Mouse (Mus musculus) liver, postnatal 0 days (tissue): ENCODE data around the gene Mgat3.

ENCODE experiments used
- CTCF ChIP-seq: sonication (generic); IDR thresholded peaks from 2 replicates; pipeline ENCODE4 v1.5.1; 2016; ENCODE audit warnings: antibody characterized with exemption, low read depth
- EP300 ChIP-seq: IDR thresholded peaks from 2 replicates; pipeline ENCODE4 v1.6.1; 2016; ENCODE audit warnings: antibody characterized with exemption, low read depth, mild to moderate bottlenecking

DNA sequence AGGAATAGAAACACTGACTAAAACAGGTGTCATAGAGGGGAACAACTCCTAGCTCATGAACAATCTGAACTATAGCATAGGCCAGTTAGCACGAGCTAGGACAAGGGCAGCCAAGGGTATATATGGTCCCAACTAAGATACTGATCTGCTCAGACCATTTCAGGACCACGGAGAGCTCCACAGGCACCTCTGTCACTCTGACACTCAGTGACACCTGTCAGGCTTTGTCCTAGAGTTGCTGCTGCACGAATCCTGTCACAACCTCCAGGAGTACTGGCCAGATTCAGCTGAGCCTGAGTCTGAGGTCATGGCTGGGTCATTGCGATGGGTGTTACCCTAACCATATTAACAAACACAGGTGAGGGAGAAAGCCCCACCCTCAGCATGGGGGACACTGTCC is 29.9 kb downstream of the Mgat3 start:
- TF ChIP-seq CTCF (no peak), EP300 (no peak)
